13 mouse cellular contexts compared by ENCODE assay signal in genomic region chr2:93772765-93773085, GRCm38 (mm10). TPM values are rescaled to one million over a fixed set of nuclear protein-coding genes. Genes with fewer than 3 reads are reported as not detected.
DNase-seq lines count a peak whose midpoint lies in the region; ATAC-seq and TF ChIP-seq lines count a peak whose summit lies in the region.
"Had no signal": no experiment of that assay in that cellular context is flagged by ENCODE, and none has a peak within 500 bp of the region (broad histone marks: within the 10 kb centered on the region; RNA-seq: fewer than 3 reads in every experiment).

No protein-coding gene starts in this region.

- DNase-seq in embryo, embryonic 10.5 days (ENCODE audit: low spot score) = peak; percentile 20
- no peak for DNase-seq in embryo, embryonic 9.5 days (ENCODE audit: extremely low spot score)
- DNase-seq in brain, embryonic 14.5 days (ENCODE audit: low read depth) = peak; percentile 53
- no peak for DNase-seq in right cerebral cortex, postnatal 25 days
- no peak for DNase-seq in spleen, postnatal 14 days (ENCODE audit: low spot score in 2 of 2)
- DNase-seq: layer of hippocampus, postnatal 36 days; lung, postnatal 14 days; right cerebral cortex, postnatal 4 days; thymus, postnatal 4 days had no signal

- 57% methylated on average over 4 of the region's 4 CpGs for WGBS in intestine, embryonic 15.5 days
- WGBS in intestine, embryonic 16.5 days = 49% methylated on average over 4 of the region's 4 CpGs
- 40% methylated on average over 4 of the region's 4 CpGs for WGBS in intestine, postnatal 0 days

- H3K9ac ChIP-seq in intestine, embryonic 15.5 days = no peak overlapping the region
- H3K9ac ChIP-seq in intestine, embryonic 16.5 days (ENCODE audit: low read depth, low read length) = no peak overlapping the region
- no peak overlapping the region for H3K9ac ChIP-seq in intestine, postnatal 0 days (ENCODE audit: low read depth, low read length)
- H3K9ac ChIP-seq: stomach, embryonic 15.5 days had no signal

- no peak for TF ChIP-seq CTCF in brain, embryonic 14.5 days (IDR thresholded peaks at IDR 0.05; ENCODE audit: borderline replicate concordance, extremely low read depth, insufficient read depth, insufficient read length)
- TF ChIP-seq CTCF in intestine, postnatal 0 days (IDR thresholded peaks at IDR 0.05; ENCODE audit: low read depth) = no peak

- no peaks in the 10 kb centered on the region for H3K9me3 ChIP-seq in intestine, embryonic 15.5 days
- H3K9me3 ChIP-seq in intestine, embryonic 16.5 days (ENCODE audit: control insufficient read depth, low read length) = no peaks in the 10 kb centered on the region
- no peaks in the 10 kb centered on the region for H3K9me3 ChIP-seq in intestine, postnatal 0 days (ENCODE audit: control insufficient read depth)
- H3K9me3 ChIP-seq: stomach, embryonic 15.5 days had no signal

- TF ChIP-seq POLR2A in brain, embryonic 14.5 days (IDR thresholded peaks at IDR 0.05; ENCODE audit: borderline replicate concordance, extremely low read depth, insufficient read depth, insufficient read length, poor library complexity, severe bottlenecking) = no peak

- no peak overlapping the region for H3K4me2 ChIP-seq in intestine, embryonic 15.5 days (replicated peaks)
- H3K4me2 ChIP-seq in intestine, embryonic 16.5 days (ENCODE audit: low read depth, low read length) = no peak overlapping the region
- H3K4me2 ChIP-seq in intestine, postnatal 0 days (replicated peaks; ENCODE audit: low read depth) = no peak overlapping the region
- H3K4me2 ChIP-seq: stomach, embryonic 15.5 days had no signal

- H3K4me1 ChIP-seq in intestine, embryonic 15.5 days (replicated peaks) = peaks cover 7% of the 10 kb centered on the region; the same call in 1 of the 2 replicates
- H3K4me1 ChIP-seq in intestine, embryonic 16.5 days (ENCODE audit: control insufficient read depth, insufficient read depth, low read length) = peaks cover 4% of the 10 kb centered on the region; the same call in 1 of the 2 replicates
- no peaks in the 10 kb centered on the region for H3K4me1 ChIP-seq in intestine, postnatal 0 days (replicated peaks; ENCODE audit: control insufficient read depth, insufficient read depth, low read length)

- no peak overlapping the region for H3K4me3 ChIP-seq in intestine, embryonic 15.5 days (replicated peaks)
- H3K4me3 ChIP-seq in intestine, embryonic 16.5 days (ENCODE audit: low read length) = no peak overlapping the region
- H3K4me3 ChIP-seq in intestine, postnatal 0 days (ENCODE audit: low read depth, low read length) = no peak overlapping the region
- H3K4me3 ChIP-seq: stomach, embryonic 15.5 days had no signal

- H3K27ac ChIP-seq in intestine, embryonic 15.5 days = no peak overlapping the region
- no peak overlapping the region for H3K27ac ChIP-seq in intestine, embryonic 16.5 days (ENCODE audit: low read length)
- no peak overlapping the region for H3K27ac ChIP-seq in intestine, postnatal 0 days (ENCODE audit: low read depth, low read length)
- H3K27ac ChIP-seq: stomach, embryonic 15.5 days had no signal

- ATAC-seq in intestine, embryonic 15.5 days = peak; percentile 20; the same call in 1 of the 2 replicates
- no peak for ATAC-seq in intestine, embryonic 16.5 days
- ATAC-seq in intestine, postnatal 0 days = 0 out of 2 replicates have a peak, but pooled peaks have one; percentile 5

- H3K36me3 ChIP-seq in intestine, embryonic 15.5 days = 0 out of 2 replicates have a peak, but pooled peaks cover 5% of the 10 kb centered on the region
- no peaks in the 10 kb centered on the region for H3K36me3 ChIP-seq in intestine, embryonic 16.5 days (ENCODE audit: control insufficient read depth, insufficient read depth, low read length)
- peaks cover 14% of the 10 kb centered on the region; the same call in 1 of the 2 replicates for H3K36me3 ChIP-seq in intestine, postnatal 0 days (ENCODE audit: control insufficient read depth, insufficient read depth)

- no peaks in the 10 kb centered on the region for H3K27me3 ChIP-seq in intestine, embryonic 15.5 days (replicated peaks)
- no peaks in the 10 kb centered on the region for H3K27me3 ChIP-seq in intestine, embryonic 16.5 days (replicated peaks; ENCODE audit: control insufficient read depth, insufficient read depth, low read length)
- no peaks in the 10 kb centered on the region for H3K27me3 ChIP-seq in intestine, postnatal 0 days (replicated peaks; ENCODE audit: control insufficient read depth, insufficient read depth, low read length)
- H3K27me3 ChIP-seq: stomach, embryonic 15.5 days had no signal

RNA-seq across cellular contexts. Expression of gene Ext2, which starts 49.6 kb away (rescaled TPM):
- polyA plus RNA-seq in intestine, embryonic 15.5 days (2015; fragmentation: Nextera tagmentation; extraction: Ambion mirVana) = 92.9 and 93.6 TPM in 2 replicates
- polyA plus RNA-seq in intestine, embryonic 16.5 days (2015; fragmentation: Nextera tagmentation; extraction: Ambion mirVana) = 81.5 and 87.3 TPM in 2 replicates
- polyA plus RNA-seq in brain, embryonic 14.5 days (2012; rRNA removed) = 36.3 and 49.9 TPM in 2 replicates
- 40.8 and 43.1 TPM in 2 replicates for polyA plus RNA-seq in intestine, postnatal 0 days (2015; fragmentation: Nextera tagmentation; extraction: Ambion mirVana)

Comparison
In these comparisons a context has a peak if more than half of its experiments do, and no peak if none do; other contexts are left out.
1. DNase-seq: peak in embryo, embryonic 10.5 days (single experiment) and brain, embryonic 14.5 days (single experiment); none in embryo, embryonic 9.5 days (single experiment), right cerebral cortex, postnatal 25 days (single experiment) and spleen, postnatal 14 days (0 of 2).